Comparison of ENCODE assay signal across 19 mouse cellular contexts in genomic region chr10:61737537-61737936, GRCm38 (mm10).
"Had no signal": no experiment of that assay in that cellular context is flagged by ENCODE, and none has a peak within 500 bp of the region (broad histone marks: within the 10 kb centered on the region; RNA-seq: fewer than 3 reads in every experiment).

No protein-coding gene starts in this region.

- H3K4me2 ChIP-seq: limb, embryonic 15.5 days; liver, embryonic 11.5 days; lung, embryonic 14.5 days; midbrain, embryonic 12.5 days; midbrain, embryonic 15.5 days; neural tube, embryonic 13.5 days; stomach, embryonic 15.5 days had no signal

- H3K4me3 ChIP-seq: limb, embryonic 15.5 days; midbrain, embryonic 12.5 days; midbrain, embryonic 15.5 days; neural tube, embryonic 13.5 days; stomach, embryonic 15.5 days had no signal

- H3K4me1 ChIP-seq: limb, embryonic 15.5 days; midbrain, embryonic 12.5 days; midbrain, embryonic 15.5 days; neural tube, embryonic 13.5 days; stomach, embryonic 15.5 days had no signal

- DNase-seq: kidney, adult 9 months; kidney, postnatal 14 days; kidney, postnatal 4 days; liver, postnatal 0 days; lung, embryonic 14.5 days; retina, postnatal 1 day; right cerebral cortex, postnatal 25 days; spleen, adult 18-20 months; thymus, adult 18-20 months; thymus, postnatal 36 days had no signal

- H3K9me3 ChIP-seq: limb, embryonic 15.5 days; midbrain, embryonic 12.5 days; midbrain, embryonic 15.5 days; neural tube, embryonic 13.5 days; stomach, embryonic 15.5 days had no signal

- H3K9ac ChIP-seq: limb, embryonic 15.5 days; liver, embryonic 14.5 days; liver, postnatal 0 days; lung, embryonic 14.5 days; midbrain, embryonic 12.5 days; midbrain, embryonic 15.5 days; neural tube, embryonic 13.5 days; stomach, embryonic 15.5 days had no signal

- H3K27me3 ChIP-seq: limb, embryonic 15.5 days; midbrain, embryonic 12.5 days; midbrain, embryonic 15.5 days; neural tube, embryonic 13.5 days; stomach, embryonic 15.5 days had no signal

- H3K27ac ChIP-seq: limb, embryonic 15.5 days; liver, embryonic 14.5 days; macrophage; stomach, embryonic 15.5 days had no signal

- ATAC-seq: liver, postnatal 0 days; lung, postnatal 0 days; midbrain, embryonic 15.5 days had no signal
